ENCODE assay signal across 8 mouse cellular contexts in genomic region chr1:59480821-59481455, GRCm38 (mm10). TPM values are rescaled to one million over a fixed set of nuclear protein-coding genes. Genes with fewer than 3 reads are reported as not detected.
DNase-seq lines count a peak whose midpoint lies in the region; ATAC-seq and TF ChIP-seq lines count a peak whose summit lies in the region.

No protein-coding gene starts in this region.

- TF ChIP-seq POLR2A in spleen, adult 2 months (IDR thresholded peaks at IDR 0.05; ENCODE audit: low read depth, low read length), result no peak

- peak overlapping the region; percentile 66 for H3K27ac ChIP-seq in spleen, adult 2 months (ENCODE audit: insufficient read depth, low read length)
- peak overlapping the region; percentile 99 for H3K27ac ChIP-seq in embryonic facial prominence, embryonic 13.5 days
- peak overlapping the region; percentile 66 for H3K27ac ChIP-seq in intestine, postnatal 0 days (ENCODE audit: low read depth, low read length)

- TF ChIP-seq CTCF in spleen, adult 2 months (IDR thresholded peaks at IDR 0.05; ENCODE audit: extremely low read depth, insufficient read depth, insufficient read length, insufficient replicate concordance), result no peak
- no peak for TF ChIP-seq CTCF in intestine, postnatal 0 days (IDR thresholded peaks at IDR 0.05; ENCODE audit: low read depth)

- peak overlapping the region; percentile 99 for H3K4me2 ChIP-seq in embryonic facial prominence, embryonic 13.5 days
- peak overlapping the region; percentile 97 for H3K4me2 ChIP-seq in intestine, postnatal 0 days (replicated peaks; ENCODE audit: low read depth)

- H3K9me3 ChIP-seq in embryonic facial prominence, embryonic 13.5 days, result no peaks in the 10 kb centered on the region
- H3K9me3 ChIP-seq in intestine, postnatal 0 days (ENCODE audit: control insufficient read depth), result no peaks in the 10 kb centered on the region

- ATAC-seq in embryonic facial prominence, embryonic 13.5 days (ENCODE audit: insufficient number of reproducible peaks, insufficient read depth, low FRiP score, low TSS enrichment, low read depth), result no peak
- no peak for ATAC-seq in intestine, postnatal 0 days
- peak; percentile 7 for ATAC-seq in megakaryocyte progenitor cell, adult 5-6 weeks (replicated peaks; ENCODE audit: poor library complexity)

- H3K36me3 ChIP-seq in spleen, adult 2 months (ENCODE audit: control insufficient read depth, insufficient read depth, low read length), result no peaks in the 10 kb centered on the region
- H3K36me3 ChIP-seq in embryonic facial prominence, embryonic 13.5 days, result peaks cover 7% of the 10 kb centered on the region
- H3K36me3 ChIP-seq in intestine, postnatal 0 days (ENCODE audit: control insufficient read depth, insufficient read depth), result no peaks in the 10 kb centered on the region; the same call in 1 of the 2 replicates

- H3K4me3 ChIP-seq in spleen, adult 2 months (ENCODE audit: extremely low read depth, insufficient read depth, insufficient read length), result peak overlapping the region; percentile 65
- H3K4me3 ChIP-seq in embryonic facial prominence, embryonic 13.5 days, result peak overlapping the region; percentile 93
- peak overlapping the region; percentile 61 for H3K4me3 ChIP-seq in intestine, postnatal 0 days (ENCODE audit: low read depth, low read length)

- peak overlapping the region; percentile 78 for H3K9ac ChIP-seq in embryonic facial prominence, embryonic 13.5 days
- peak overlapping the region; percentile 28 for H3K9ac ChIP-seq in intestine, postnatal 0 days (ENCODE audit: low read depth, low read length)

- peaks cover 8% of the 10 kb centered on the region for H3K4me1 ChIP-seq in spleen, adult 2 months (ENCODE audit: control insufficient read depth, insufficient read depth, insufficient read length)
- H3K4me1 ChIP-seq in embryonic facial prominence, embryonic 13.5 days, result peaks cover 39% of the 10 kb centered on the region
- peaks cover 8% of the 10 kb centered on the region for H3K4me1 ChIP-seq in intestine, postnatal 0 days (replicated peaks; ENCODE audit: control insufficient read depth, insufficient read depth, low read length)

- peaks cover 9% of the 10 kb centered on the region; the same call in 1 of the 2 replicates for H3K27me3 ChIP-seq in spleen, adult 2 months (ENCODE audit: control insufficient read depth, insufficient read depth, low read length)
- no peaks in the 10 kb centered on the region for H3K27me3 ChIP-seq in embryonic facial prominence, embryonic 13.5 days
- H3K27me3 ChIP-seq in intestine, postnatal 0 days (replicated peaks; ENCODE audit: control insufficient read depth, insufficient read depth, low read length), result no peaks in the 10 kb centered on the region

- DNase-seq in spleen, adult 2 months (ENCODE audit: low read depth in 1 of 2, low spot score in 2 of 2), result no peak
- DNase-seq in spleen, postnatal 36 days (ENCODE audit: low spot score in 2 of 2), result no peak
- no peak for DNase-seq in urinary bladder, postnatal 4 days (ENCODE audit: low spot score in 2 of 2)
- DNase-seq in right cerebral cortex, postnatal 25 days, result no peak
- no peak for DNase-seq in urinary bladder, postnatal 25 days (ENCODE audit: low spot score)

- WGBS in spleen, adult 2 months, result 20% methylated on average over 23 of the region's 23 CpGs
- under 1% methylated on average over 23 of the region's 23 CpGs for WGBS in embryonic facial prominence, embryonic 13.5 days
- 13% methylated on average over 23 of the region's 23 CpGs for WGBS in intestine, postnatal 0 days

RNA-seq across cellular contexts. Expression of gene Fzd7, which starts 1.3 kb away (rescaled TPM):
- 4.5 and 5.7 TPM in 2 replicates for polyA plus RNA-seq in spleen, adult 2 months (2012; rRNA removed)
- 13.4 and 13.7 TPM in 2 replicates for polyA plus RNA-seq in embryonic facial prominence, embryonic 13.5 days (2015; fragmentation: Nextera tagmentation; extraction: Ambion mirVana)
- polyA plus RNA-seq in intestine, postnatal 0 days (2015; fragmentation: Nextera tagmentation; extraction: Ambion mirVana), result 2.6 and 3.0 TPM in 2 replicates
- 6.7 and 7.5 TPM in 2 replicates for total RNA-seq in megakaryocyte progenitor cell, adult 5-6 weeks (2015)
- total RNA-seq in megakaryocyte progenitor cell, adult 5-6 weeks (2017), result 4.2 and 7.0 TPM in 2 replicates

RNA-seq across cellular contexts. Expression of gene Gm973, which starts 35.1 kb away (rescaled TPM):
- polyA plus RNA-seq in spleen, adult 2 months (2012; rRNA removed), result not detected in 2 replicates
- polyA plus RNA-seq in embryonic facial prominence, embryonic 13.5 days (2015; fragmentation: Nextera tagmentation; extraction: Ambion mirVana), result 2.7 and 2.8 TPM in 2 replicates
- 0.33 and 0.72 TPM in 2 replicates for polyA plus RNA-seq in intestine, postnatal 0 days (2015; fragmentation: Nextera tagmentation; extraction: Ambion mirVana)
- total RNA-seq in megakaryocyte progenitor cell, adult 5-6 weeks (2015), result 0.30 TPM in 1 of 2 replicates, not detected in the other
- 0.20 TPM in 1 of 2 replicates, not detected in the other for total RNA-seq in megakaryocyte progenitor cell, adult 5-6 weeks (2017)
